Mouse (Mus musculus) cortical plate, adult 2 months (tissue): ENCODE measurements around the gene Gatd1.

Source experiments
- CTCF ChIP-seq: fragments of 200-500 bp; IDR thresholded peaks from 2 replicates; pipeline ENCODE4 v1.5.1; 2011; ENCODE audit warnings: mild to moderate bottlenecking, control low read depth, low read length; ENCODE audit not compliant: insufficient read depth; ENCODE audit errors: extremely low read depth
- POLR2A ChIP-seq: fragments of 200-500 bp; IDR thresholded peaks from 2 replicates; pipeline ENCODE4 v1.6.1; 2011; ENCODE audit warnings: mild to moderate bottlenecking, low read length, control low read depth; ENCODE audit not compliant: insufficient read depth; ENCODE audit errors: extremely low read depth

DNA sequence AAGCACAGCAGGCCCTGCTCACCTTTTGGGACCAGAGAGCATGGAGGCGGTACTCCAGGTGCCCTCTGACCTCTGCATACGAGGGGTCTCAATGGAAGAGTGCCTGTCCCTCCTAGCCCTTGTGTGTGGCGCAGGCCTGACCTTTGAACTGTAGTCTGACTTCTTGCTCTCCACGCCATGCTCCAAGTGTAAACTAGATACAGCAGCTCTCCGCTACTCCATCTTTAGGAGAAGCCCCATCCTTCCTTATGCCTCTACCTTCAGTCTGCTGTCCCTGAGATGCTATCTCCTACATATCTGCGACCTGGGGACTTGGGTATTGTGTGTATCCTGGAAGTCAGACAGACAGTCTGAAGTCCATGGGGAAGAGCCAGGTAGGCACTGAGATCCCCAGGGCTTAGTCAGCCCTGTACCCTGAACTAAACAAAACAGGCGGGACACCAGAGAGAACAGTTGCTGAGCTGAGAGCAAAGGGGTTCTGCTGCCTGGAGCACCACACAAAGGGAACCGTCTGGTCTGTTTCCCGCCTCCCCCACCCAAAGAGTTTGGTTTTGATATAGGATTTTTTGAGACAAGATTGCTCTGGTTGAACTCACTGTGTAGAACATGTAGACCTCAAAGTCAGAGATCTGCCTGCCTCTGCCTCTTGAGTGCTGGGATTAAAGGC is 22.1 kb upstream of the Gatd1 start:
- TF ChIP-seq POLR2A (no peak), CTCF (no peak)
